Mouse (Mus musculus) neutrophil, adult 59 days (primary cell): ENCODE data around the gene Olfr446. TPM values are rescaled to one million over a fixed set of nuclear protein-coding genes. Genes with fewer than 3 reads are reported as not detected.

Experiments
- total RNA-seq, 2 experiments: library from RNA; stranded (reverse); gene quantifications; 1 replicate in 1 of 2; 2 replicates in 1 of 2; pipeline ENCODE4 v1.2.4; 2023

The Olfr446 gene
- not detected for total RNA-seq

GRCm38 (mm10) chr6:42921077-42921476 is at the start of gene Olfr446:
TSS of gene Olfr446 (plus strand) at chr6:42921377.

GRCm38 (mm10) chr6:42890141-42890540 is 31.0 kb upstream of the Olfr446 start, which contains the start of gene Olfr448:
TSS of gene Olfr448 (plus strand) at chr6:42890441.

GRCm38 (mm10) chr6:42908578-42908977 is 12.6 kb upstream of the Olfr446 start, which contains the start of gene Olfr447:
TSS of gene Olfr447 (plus strand) at chr6:42908878.

GRCm38 (mm10) chr6:42948767-42949166 is 27.6 kb downstream of the Olfr446 start, which contains the start of gene Olfr444:
TSS of gene Olfr444 (plus strand) at chr6:42949067.

Other genes with a start within 250 kb of the Olfr446 start
- gene Tcaf1, start 211.3 kb upstream of the Olfr446 start, total RNA-seq = under 1 TPM in 1 of 2 experiments, not detected in 1; 0.18 TPM
- gene Olfr453, start 182.0 kb upstream of the Olfr446 start, total RNA-seq = not detected
- gene Olfr38, start 165.0 kb upstream of the Olfr446 start, total RNA-seq = not detected
- gene Olfr452, start 136.3 kb upstream of the Olfr446 start, total RNA-seq = not detected
- not detected for gene Olfr450, start 109.4 kb upstream of the Olfr446 start, total RNA-seq
- not detected for gene Olfr449, start 87.0 kb upstream of the Olfr446 start, total RNA-seq
- not detected for gene Olfr448, start 30.9 kb upstream of the Olfr446 start, total RNA-seq
- not detected for gene Olfr447, start 12.5 kb upstream of the Olfr446 start, total RNA-seq
- gene Olfr444, start 27.7 kb downstream of the Olfr446 start, total RNA-seq = not detected
- not detected for gene Olfr441, start 185.0 kb downstream of the Olfr446 start, total RNA-seq
- not detected for gene Olfr237-ps1, start 225.2 kb downstream of the Olfr446 start, total RNA-seq
- not detected for gene Olfr437, start 241.9 kb downstream of the Olfr446 start, total RNA-seq